Mouse (Mus musculus) retina, adult 2 months (tissue): ENCODE results near the gene Tigd3.
"Not testable (repeated sequence)": the region's sequence is repeated elsewhere in the genome, so short reads cannot be mapped to it uniquely, and the experiment has no call there.

ENCODE experiments used
- DNase-seq: peaks from one replicate; pipeline ENCODE4 v3.0.0-alpha.2; 2012; ENCODE audit warnings: low read depth, low spot score

Tigd3 gene

GRCm38 (mm10) chr19:5922119-5922942, 28.4 kb upstream of the Tigd3 start:
- no peak for DNase-seq

GRCm38 (mm10) chr19:5921715-5922114, 27.8 kb upstream of the Tigd3 start:
- no peak for DNase-seq

GRCm38 (mm10) chr19:5913007-5913719, 19.2 kb upstream of the Tigd3 start, which contains the start of gene Dpf2:
TSS of gene Dpf2 (minus strand) at chr19:5913010.
- DNase-seq = no peak

GRCm38 (mm10) chr19:5912103-5913006, 18.4 kb upstream of the Tigd3 start:
- peak; percentile 98 for DNase-seq

- DNase-seq = no peak
These were observed 17.6 kb upstream of the Tigd3 start for GRCm38 (mm10) chr19:5911430-5912102.

GRCm38 (mm10) chr19:5910221-5910620, 16.3 kb upstream of the Tigd3 start:
- no peak for DNase-seq

- no peak for DNase-seq
These were observed 13.3 kb upstream of the Tigd3 start for GRCm38 (mm10) chr19:5907275-5907674.

GRCm38 (mm10) chr19:5893282-5894001, 507 bp downstream of the Tigd3 start:
- DNase-seq = no peak

- no peak for DNase-seq
These were observed 1.2 kb downstream of the Tigd3 start for GRCm38 (mm10) chr19:5892735-5893134.

- no peak for DNase-seq
These were observed 1.7 kb downstream of the Tigd3 start for GRCm38 (mm10) chr19:5892262-5892661.

GRCm38 (mm10) chr19:5891521-5892258, 2.3 kb downstream of the Tigd3 start:
- no peak for DNase-seq

GRCm38 (mm10) chr19:5889211-5889610, 4.7 kb downstream of the Tigd3 start:
- DNase-seq = no peak

- no peak for DNase-seq
These were observed 6.6 kb downstream of the Tigd3 start for GRCm38 (mm10) chr19:5887234-5887815.

GRCm38 (mm10) chr19:5885838-5886237, 8.1 kb downstream of the Tigd3 start:
- no peak for DNase-seq

GRCm38 (mm10) chr19:5883935-5884334, 10.0 kb downstream of the Tigd3 start:
- no peak for DNase-seq

GRCm38 (mm10) chr19:5882079-5882478, 11.9 kb downstream of the Tigd3 start:
- DNase-seq = not testable (repeated sequence)

GRCm38 (mm10) chr19:5881155-5881554, 12.8 kb downstream of the Tigd3 start:
- DNase-seq = no peak

GRCm38 (mm10) chr19:5879735-5880134, 14.2 kb downstream of the Tigd3 start:
- no peak for DNase-seq

GRCm38 (mm10) chr19:5878916-5879315, 15.0 kb downstream of the Tigd3 start:
- no peak for DNase-seq

GRCm38 (mm10) chr19:5878362-5878722, 15.6 kb downstream of the Tigd3 start:
- no peak for DNase-seq
